Mouse (Mus musculus) adrenal gland, adult 2 months (tissue): Measurements from ENCODE around the gene Atp8b4. TPM values are rescaled to one million over a fixed set of nuclear protein-coding genes. Genes with fewer than 3 reads are reported as not detected.

Experiments used
- DNase-seq: peaks from one replicate; pipeline ENCODE4 v3.0.0; 2021
- polyA plus RNA-seq: library from polyadenylated mRNA; depleted of rRNA; stranded (reverse); fragments of >200 nt; gene quantifications from 2 replicates; pipeline ENCODE4 v1.2.3, GENCODE M21; 2012
- total RNA-seq, 2 experiments: library from RNA; stranded (reverse); gene quantifications; 2 replicates each; pipeline ENCODE4 v1.2.3; 2021

Gene Atp8b4
- total and polyA plus RNA-seq, 3 experiments: 0.16 to 1.1 (median 0.98) TPM

DNA sequence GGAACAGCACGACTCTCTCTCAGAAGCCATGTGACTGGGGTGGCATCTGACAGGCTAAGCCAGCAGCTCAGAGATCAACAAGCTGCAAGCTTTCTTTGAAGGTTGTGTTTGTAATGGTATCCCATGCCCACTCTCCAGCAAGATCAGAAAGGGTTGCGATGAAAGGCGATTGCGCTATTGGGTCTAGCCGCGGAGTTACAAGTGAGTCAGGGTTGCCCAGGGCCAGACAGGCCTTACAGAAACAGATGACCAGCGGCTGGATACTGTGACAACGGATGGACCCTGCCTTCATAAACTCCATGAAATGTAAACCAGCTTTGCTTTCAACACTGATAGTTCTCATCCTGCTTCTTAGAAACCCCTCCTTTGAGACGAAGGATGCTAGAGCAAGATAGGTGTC lies 66.2 kb downstream of the Atp8b4 start:
- DNase-seq: no peak

DNA sequence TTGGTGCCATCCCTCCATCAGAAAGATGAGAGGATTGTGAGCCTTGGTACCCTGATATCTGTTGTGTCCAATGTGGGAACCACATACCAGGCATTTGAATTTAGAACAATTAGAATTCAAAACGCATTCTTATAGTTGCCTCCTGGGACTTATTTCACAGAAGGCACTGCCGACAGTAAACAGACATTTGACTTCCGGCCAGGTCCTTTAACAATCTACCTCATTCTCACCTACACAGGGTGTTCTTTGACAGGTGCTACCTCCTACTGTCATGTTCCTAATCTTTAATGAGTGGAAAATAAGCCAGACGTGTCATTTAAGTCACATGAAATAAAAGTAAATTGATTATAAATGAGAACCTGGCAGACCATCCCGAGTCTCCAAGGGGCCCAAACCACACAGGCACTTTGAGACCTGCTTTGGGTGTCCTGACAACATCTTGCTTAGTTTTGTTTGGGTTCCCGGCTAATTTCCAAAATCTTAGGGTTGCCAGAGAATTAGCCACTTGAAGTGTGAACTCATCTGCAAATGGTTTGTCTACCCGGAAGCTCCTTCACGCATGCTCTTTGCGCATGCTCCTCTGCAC lies 67.9 kb downstream of the Atp8b4 start:
- DNase-seq: no peak

DNA sequence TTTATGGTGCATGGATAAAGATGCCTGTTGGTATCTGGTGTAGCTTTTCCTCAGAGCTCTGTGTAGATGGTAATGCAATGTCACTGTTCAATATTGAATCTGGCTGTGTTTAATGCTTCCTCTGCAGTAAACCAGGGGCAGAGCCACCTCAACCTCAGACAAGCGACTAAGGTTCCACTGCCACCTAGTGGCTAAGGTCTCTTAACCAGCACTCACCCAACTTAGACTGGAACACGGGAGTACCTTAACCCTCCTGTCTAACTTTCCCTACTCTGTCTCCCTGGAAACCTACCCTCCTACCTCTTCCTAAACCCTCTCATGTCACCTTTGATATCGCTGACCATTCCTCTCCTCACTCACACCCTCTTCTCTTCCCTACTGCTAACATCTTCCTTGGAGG lies 71.2 kb downstream of the Atp8b4 start:
- peak; percentile 72 for DNase-seq

DNA sequence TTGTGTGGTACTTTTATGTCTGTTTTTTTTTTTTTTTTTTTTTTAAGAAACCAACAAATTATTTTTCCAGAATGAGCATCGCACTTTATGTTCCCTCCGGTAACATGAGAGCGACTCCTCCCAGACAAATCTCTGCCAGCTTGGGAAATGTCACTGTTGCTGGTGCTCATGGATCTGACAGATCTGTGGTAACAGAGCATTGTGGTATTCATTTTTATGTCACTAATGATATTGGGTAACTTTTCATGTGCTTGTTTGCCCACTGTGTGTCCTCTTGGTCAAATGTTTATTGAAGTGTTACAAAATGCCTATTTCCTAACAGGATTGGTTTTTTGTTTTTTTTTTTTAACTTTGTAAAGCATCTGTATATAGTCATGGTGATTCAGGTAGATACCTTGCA lies 75.3 kb downstream of the Atp8b4 start:
- DNase-seq: peak; percentile 5

DNA sequence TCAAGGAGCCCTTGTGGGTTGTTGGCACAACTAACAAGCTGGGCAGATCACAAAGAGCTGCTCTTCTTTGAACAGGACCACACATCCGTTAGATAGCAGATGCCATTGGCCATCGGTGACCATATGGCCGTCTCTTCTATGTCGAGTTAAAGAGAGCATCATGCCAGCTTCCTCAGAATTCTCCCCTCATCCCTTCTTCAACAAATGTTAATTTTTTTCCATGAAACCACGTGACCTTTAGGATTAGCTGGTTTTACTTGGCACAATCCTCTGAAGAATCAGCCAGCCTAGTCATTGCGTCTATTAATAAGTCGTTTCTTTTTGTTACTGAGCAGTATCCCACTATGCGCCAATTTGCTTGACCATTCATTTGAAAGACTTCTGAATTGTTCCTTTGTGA lies 75.8 kb downstream of the Atp8b4 start:
- DNase-seq: no peak

DNA sequence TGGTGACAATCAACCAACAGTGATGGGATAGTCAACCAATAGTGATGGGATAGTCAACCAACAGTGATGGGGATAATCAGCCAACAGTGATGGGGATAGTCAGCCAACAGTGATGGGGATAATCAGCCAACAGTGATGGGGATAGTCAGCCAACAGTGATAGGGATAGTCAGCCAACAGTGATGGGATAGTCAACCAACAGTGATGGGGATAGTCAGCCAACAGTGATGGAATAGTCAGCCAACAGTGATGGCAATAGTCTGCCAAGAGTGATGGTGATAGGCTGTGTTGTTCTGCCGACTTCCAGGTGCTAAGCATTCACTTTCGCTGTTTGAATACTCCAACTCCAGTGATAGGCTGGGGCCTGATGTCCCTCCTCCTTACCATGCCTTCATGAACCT lies 79.6 kb downstream of the Atp8b4 start:
- DNase-seq: no peak

DNA sequence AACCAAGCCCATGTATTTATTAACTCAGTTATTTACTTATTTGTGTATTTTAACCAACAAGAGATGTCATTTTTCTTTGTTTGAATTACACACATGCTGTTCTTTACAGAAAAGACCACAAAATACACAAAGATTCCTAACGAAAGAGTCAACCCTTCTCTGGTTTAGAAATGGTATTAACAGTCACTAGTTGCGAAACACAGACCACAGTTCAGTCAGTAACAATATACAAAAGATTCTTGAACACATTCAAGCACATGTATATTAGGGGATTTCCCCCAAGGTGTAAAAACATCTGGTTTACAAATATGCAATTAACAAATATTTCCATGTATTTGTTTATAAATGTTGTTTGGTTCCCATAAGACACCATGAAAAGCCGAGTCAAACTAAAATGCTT lies 81.6 kb downstream of the Atp8b4 start:
- DNase-seq: no peak

DNA sequence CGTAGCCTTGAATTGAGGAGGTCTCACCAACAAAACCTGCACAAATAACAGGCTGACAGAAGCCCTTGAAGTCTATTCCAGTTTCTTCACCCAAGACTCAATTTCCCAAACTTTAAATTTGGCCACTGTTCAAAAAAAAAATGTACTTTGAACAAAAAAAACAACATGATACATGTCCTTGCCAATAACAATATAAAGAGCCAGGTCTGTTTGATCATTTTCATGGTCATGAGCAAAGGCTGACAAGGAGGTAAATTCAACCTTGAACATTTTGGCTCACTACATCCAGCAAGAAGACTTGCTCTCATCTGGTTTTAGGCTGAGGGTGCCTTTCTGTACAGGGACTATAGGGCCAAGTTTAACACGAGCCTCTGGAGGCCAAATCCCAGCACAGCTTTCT lies 83.7 kb downstream of the Atp8b4 start:
- DNase-seq: peak; percentile 17

DNA sequence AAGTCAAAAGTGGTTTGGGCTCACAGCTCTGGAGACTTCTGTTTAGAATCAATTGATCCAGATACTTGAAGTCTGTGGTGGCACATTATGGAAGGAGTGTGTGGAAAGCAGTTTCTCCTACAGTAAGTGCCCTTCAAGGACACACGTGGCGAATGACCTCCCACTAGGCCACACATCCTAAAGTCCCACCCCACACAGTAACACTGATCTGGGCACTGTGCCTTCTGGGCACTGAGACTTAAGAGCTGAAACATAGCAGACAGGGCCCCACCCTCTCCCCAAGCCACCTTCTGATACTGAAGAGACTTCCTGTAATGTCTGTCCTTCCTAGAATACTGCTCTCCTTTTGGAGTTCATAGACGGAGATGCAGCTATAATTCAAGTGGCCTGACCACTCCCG lies 84.5 kb downstream of the Atp8b4 start:
- DNase-seq: peak; percentile 52

DNA sequence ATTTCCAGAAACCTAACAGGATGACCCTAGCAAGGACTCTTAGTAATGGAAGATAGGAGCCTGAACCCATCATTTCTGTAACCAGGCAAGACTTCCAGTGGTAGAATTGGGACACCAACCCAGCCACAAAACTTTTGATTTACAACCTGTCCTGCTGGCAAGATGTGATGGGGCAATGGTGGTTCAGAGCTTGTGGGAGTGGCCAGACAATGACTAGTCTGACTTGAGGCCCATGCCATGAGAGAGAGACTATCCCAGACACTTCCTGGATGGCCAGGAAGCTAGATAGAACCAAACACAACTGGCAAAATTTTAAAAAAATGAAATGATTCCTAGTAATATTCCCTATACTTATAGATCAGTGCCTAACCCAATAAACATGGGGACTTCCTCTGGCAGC lies 87.7 kb downstream of the Atp8b4 start:
- DNase-seq: peak; percentile 43

DNA sequence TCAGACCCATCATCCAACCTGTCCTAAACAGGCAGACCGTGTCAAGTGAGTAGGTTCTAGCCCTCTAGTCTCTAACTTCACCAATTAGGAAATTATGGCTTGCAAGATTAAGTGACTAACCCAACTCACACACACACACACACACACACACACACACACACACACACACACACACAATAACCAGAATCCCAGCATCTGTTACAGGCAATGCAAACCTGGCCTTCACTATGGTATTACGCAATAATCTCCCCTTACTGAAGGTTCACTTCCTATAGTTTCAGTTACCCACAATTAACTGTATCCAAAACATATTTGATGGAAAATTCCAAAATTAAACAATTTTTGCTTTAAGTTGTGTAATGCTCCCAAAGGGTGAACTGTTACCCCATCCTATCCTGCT lies 101.0 kb downstream of the Atp8b4 start:
- no peak for DNase-seq

DNA sequence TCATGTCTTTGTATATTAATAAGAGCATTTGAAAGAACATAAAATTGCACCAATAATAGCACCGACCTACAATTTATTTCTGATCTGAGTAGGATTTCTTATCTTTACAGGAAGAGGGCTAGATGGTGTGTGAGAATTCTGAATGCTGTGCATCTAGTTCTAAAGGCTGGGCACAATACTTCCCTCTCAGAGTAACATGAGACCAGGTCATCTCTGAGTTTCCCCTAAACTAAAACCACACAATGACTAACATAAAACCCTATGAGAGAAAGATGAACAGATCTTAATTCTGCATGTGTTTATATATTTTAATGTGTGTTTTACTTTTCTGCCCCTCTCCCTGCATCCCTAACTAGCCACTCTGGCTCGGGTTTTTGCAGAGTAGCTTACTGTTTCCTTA lies 101.5 kb downstream of the Atp8b4 start:
- DNase-seq: no peak

DNA sequence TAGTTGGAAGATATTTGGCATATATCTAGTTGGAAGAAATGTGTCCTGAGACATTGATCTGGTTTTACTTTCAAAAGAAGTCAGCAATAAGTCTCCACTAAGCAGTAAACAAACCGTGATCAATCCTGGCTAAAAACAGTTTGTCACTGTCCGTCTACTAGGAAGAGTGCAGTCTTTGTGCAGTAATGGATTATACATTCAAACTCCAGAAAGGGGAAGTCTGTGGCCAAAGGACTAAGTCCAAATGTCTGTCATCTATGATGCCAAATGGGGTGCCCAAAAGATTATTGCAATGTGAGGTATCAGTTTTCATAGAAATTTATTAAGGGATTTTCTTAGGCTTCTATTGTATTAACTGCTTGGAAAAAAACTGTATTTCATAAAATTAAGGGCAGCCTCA lies 102.3 kb downstream of the Atp8b4 start:
- no peak for DNase-seq

DNA sequence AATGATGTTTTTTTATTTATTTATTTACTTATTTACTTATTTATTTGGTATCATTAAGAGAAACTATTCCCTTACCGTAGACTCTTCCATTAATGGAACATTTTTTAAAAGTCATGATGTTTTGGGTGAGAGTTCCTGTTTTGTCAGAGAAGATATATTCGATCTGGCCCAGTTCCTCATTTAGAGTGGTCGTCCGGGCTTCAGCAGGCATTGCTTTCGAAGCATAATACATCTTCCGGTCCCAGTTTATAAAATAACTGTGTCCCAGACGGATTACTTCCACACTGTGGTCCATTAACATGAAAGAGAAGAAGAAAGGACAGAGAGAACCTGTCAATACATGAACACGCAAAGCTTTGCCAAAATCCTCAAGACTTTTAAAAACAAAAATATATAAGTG lies 103.0 kb downstream of the Atp8b4 start:
- no peak for DNase-seq

DNA sequence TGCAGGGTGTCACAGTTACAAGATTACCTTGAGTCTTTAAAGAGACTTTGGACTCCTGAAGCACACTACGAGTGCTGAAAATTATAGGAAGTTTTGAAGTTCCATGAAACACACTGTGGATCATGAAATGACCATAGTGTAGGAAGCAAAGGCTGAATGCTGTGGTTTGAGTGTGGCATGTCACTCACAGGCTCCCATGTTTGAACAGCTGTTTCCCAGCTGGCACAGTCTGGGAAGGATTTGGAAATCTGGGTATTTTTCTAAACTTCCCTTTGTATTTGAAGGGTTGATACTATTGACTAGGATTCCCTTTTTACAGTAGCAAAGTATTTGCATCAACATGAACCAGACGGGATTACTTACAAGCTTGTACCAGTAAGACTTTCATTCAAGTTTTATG lies 105.5 kb downstream of the Atp8b4 start:
- no peak for DNase-seq

DNA sequence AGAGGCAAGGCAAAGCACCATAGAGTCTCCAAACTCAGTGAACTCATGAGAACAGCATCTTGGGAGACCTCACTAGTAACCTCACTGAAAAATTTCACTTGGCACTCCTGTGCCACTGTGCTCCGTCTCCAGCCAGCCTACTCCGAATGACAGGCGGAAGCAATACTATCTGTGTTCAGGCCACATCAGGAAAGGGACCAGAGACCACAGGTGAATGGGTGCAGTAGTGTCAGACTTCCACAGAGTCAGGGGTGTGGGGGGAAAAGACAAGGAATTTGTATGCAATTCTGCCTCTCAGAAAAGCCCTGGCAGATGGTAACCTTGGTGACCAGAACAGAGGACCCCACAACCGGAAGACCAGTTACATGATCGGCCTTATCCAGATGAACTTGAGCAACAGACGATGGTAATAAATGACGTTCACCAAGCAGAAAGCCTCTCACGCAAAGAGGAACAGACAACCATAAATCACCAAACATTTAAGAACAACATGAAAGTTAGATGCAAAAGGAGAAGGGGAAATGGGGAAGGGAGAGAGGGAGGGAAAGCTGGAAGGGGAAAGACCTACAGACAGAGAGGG lies 112.9 kb downstream of the Atp8b4 start:
- no peak for DNase-seq

DNA sequence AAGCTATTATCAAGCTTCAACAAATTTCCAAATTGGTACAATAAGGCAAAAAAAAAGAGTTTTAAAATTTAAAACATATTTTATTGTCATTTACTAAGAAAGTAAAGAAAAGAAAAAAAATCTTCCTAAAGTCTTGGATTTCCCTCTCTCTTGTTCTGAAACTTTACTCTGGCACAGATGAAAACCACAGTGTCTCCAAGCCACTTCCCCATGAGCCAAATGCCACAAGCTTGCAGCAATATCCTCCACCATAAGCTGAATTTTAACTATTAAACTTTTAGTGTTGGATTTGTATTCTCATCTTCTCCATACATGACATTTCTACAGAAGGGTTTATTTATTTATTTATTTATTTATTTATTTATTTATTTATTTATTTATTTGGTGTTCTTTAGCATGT lies 114.4 kb downstream of the Atp8b4 start:
- DNase-seq: no peak

DNA sequence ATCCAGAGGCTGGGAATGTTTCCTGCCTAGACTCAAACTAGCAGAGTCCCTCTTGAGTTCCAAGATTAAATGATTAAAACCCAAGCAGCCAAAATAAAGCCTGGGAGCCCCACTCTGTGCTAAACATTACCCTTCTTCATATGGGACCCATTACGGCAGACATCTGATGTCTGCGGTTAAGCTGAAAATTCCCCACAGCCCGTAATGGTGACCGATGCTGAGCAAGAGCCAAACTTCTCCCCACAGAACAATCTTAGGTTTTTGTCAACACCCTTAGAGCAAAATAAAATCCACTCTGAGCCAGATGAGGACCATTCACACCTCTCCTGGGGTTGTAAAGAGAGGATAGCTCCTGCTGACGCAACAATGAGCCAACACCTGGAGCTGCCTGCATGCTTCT lies 120.2 kb downstream of the Atp8b4 start:
- DNase-seq: no peak

DNA sequence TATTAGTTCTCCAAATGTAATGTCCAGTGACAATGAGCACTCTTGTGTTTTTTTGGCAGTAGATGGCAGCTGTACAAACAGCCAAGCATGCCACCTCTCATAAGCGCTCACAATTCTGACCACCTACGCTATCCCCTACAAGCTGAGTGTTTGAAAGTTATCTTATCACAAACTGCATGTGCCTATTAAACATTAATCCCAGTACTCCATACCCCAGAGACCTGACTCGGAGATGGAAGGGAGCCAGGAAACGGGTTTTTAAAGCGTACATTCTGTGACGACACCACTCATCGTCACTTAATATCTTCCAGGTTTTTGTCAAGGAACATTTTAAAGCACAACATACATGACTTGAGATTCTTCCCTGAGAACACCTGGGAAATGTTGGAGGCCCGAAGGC lies 128.8 kb downstream of the Atp8b4 start:
- DNase-seq: no peak

DNA sequence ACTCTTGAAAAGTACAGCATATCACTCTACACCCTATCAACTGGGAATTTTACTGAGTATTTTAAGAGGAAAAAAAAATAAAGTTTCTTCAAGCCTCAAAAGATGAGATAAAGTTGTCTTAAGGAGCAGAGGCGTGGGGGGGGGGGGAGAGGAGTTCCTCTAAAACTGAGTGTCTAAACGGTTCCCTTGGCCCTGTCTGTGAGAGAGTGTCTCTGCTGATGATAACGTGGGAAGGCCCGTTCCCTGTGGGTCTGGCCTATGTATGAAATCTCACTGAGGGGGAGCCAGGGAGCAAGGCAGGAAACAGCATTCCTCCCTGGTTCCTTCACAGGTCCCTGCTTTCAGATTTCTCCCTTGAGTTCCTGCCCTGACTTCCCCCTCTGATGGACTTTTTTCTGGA lies 130.7 kb downstream of the Atp8b4 start:
- no peak for DNase-seq

DNA sequence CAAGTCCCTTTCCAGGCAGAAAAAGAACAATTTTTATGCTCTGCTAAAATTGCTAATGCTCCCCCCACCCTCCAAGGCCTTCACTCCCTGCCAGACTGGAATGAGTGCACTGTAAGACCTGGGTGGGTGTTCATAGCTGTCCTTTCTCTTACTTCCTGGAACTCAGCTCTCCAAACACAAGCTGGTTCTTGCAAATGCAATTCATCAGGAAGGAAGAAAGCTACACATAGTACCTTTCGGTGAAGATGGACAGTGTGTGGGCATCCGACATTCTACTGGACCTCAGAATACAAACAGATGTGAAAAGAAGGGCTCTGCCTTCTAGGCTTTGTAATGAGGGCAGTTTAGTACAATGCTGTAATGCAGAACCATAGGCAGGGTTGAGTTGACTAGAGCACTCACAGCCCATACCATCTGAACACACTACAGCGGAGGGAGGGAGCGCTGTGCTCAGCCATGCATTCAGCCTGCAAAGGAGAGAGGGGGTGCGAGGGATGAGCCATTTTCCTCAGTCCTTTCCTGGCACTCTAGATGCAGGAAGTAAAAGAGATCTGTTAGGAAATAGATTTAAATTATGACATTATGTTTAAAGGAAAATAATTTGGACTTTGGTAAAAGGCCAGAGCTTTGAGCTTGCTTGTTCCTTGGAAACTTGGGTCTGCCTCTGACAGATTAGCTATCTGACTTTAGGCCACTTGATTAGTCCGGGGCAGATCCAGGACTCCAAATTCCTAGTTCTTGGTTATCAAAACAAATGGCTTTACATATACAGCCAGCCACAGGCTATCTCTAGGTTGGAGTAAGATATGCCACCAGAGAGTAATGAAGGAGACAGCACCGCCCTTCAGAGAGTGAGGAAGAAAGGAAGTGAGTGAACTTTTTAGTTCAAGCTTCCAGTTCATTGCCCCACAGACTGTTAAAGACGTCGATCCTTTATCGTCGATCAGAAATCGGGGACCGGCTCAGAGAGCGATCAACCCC lies 136.4 kb downstream of the Atp8b4 start:
- no peak for DNase-seq

DNA sequence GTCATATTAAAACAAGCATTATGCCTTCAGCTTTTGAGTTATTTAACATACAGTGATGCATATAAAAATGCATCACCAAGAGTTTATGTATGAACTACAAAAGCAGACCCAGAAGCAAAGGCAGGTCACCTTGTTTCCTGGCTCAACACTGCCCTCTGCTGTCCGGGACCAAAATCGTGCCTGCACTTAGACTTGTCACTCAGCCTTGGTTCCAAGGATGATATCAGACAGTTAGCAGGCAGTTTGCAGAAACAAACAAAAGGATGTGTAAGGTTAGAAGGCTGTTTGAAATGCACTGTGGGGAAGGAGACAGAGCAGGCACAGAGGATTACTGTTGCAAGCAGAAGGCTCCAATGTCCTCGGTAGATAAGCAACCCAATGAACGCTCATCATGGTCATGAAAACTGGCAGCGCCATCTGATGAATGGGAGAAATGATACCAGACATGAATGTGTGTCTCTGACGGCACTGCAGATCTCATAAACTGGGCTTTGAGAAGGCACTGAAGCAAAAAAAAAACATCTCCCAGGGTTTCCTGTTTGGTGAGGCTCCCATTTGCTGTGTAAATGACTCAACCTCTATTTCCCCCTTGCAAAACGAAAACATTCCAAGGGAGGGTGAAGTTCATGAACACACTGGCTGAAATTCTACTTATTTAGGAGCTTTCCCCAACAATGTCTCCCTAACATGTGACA lies 137.3 kb downstream of the Atp8b4 start:
- peak; percentile 90 for DNase-seq
